Mouse (Mus musculus) forebrain, embryonic 12.5 days (tissue): ENCODE data around the gene Fcho1. TPM values are rescaled to one million over a fixed set of nuclear protein-coding genes. Genes with fewer than 3 reads are reported as not detected.
"Not testable (repeated sequence)": the region's sequence is repeated elsewhere in the genome, so short reads cannot be mapped to it uniquely, and the experiment has no call there.

Experiments used
- ATAC-seq: fragments of 200-750 bp; cut with Nextera tagmentation; 2 replicates; pipeline ENCODE4 v1.8.0; 2017; ENCODE audit warnings: moderate TSS enrichment; ENCODE audit not compliant: low FRiP score
- H3K27ac ChIP-seq: fragments of 300-500 bp; sonication (generic); 2 replicates; pipeline ENCODE4 v1.5.1; 2016; ENCODE audit warnings: mild to moderate bottlenecking
- H3K27me3 ChIP-seq: fragments of 300-500 bp; sonication (generic); 2 replicates; pipeline ENCODE4 v1.6.1; 2016; ENCODE audit warnings: mild to moderate bottlenecking
- H3K36me3 ChIP-seq: fragments of 300-500 bp; sonication (generic); replicated peaks from 2 replicates; pipeline ENCODE4 v1.6.1; 2016; ENCODE audit warnings: mild to moderate bottlenecking
- H3K4me1 ChIP-seq: fragments of 300-500 bp; sonication (generic); 2 replicates; pipeline ENCODE4 v1.6.1; 2016
- H3K4me2 ChIP-seq: fragments of 300-500 bp; sonication (generic); 2 replicates; pipeline ENCODE4 v1.6.1; 2016; ENCODE audit warnings: mild to moderate bottlenecking, moderate library complexity
- H3K4me3 ChIP-seq: fragments of 300-500 bp; sonication (generic); replicated peaks from 2 replicates; pipeline ENCODE4 v1.5.1; 2016; ENCODE audit warnings: mild to moderate bottlenecking
- H3K9ac ChIP-seq: fragments of 300-500 bp; sonication (generic); 2 replicates; pipeline ENCODE4 v1.6.1; 2016; ENCODE audit warnings: mild to moderate bottlenecking
- H3K9me3 ChIP-seq: fragments of 300-500 bp; sonication (generic); 2 replicates; pipeline ENCODE4 v1.6.1; 2016
- WGBS: fragments of 180-500 bp; shearing (Covaris S2); methylation state at CpG from one replicate; pipeline ENCODE4 v1.1.7; 2016; 5-methylcytosine and 5-hydroxymethylcytosine counted together
- polyA plus RNA-seq: library from polyadenylated mRNA; unstranded; fragments of >200 nt; fragmentation: Nextera tagmentation; extraction: Ambion mirVana; gene quantifications from 2 replicates; pipeline ENCODE4 v1.2.1, GENCODE M21; 2016

Fcho1 gene
- polyA plus RNA-seq: 38.4 and 38.9 TPM in 2 replicates

GRCm38 (mm10) chr8:71725122-71725924 lies at the start of gene Fcho1:
TSS of gene Fcho1 (minus strand) at chr8:71725716.
- 1% methylated on average over 41 of the region's 54 CpGs for WGBS
- Histone ChIP-seq H3K4me3 (peak within 1 kb of the TSS; percentile 81), H3K4me1 (peaks cover 53% of the 10 kb centered on the region), H3K4me2 (peak within 1 kb of the TSS; percentile 88), H3K9ac (peak within 1 kb of the TSS; percentile 89), H3K9me3 (no peaks in the 10 kb centered on the region), H3K27ac (no peak within 1 kb of the TSS), H3K36me3 (no peaks in the 10 kb centered on the region), H3K27me3 (peaks cover 26% of the 10 kb centered on the region)
- ATAC-seq: peak; percentile 87

- H3K27ac ChIP-seq: no peak overlapping the region
- H3K4me3 ChIP-seq: no peak overlapping the region
- WGBS: 91% methylated on average over 14 of the region's 15 CpGs
- no peaks in the 10 kb centered on the region for H3K4me1 ChIP-seq
- no peaks in the 10 kb centered on the region for H3K36me3 ChIP-seq
- ATAC-seq: no peak
- peaks cover 13% of the 10 kb centered on the region for H3K9me3 ChIP-seq
- no peaks in the 10 kb centered on the region for H3K27me3 ChIP-seq
- H3K9ac ChIP-seq: no peak overlapping the region
- H3K4me2 ChIP-seq: no peak overlapping the region
These were observed 45.8 kb upstream of the Fcho1 start for GRCm38 (mm10) chr8:71771336-71771735.

- 29% methylated on average over 3 of the region's 3 CpGs for WGBS
- H3K27me3 ChIP-seq: no peaks in the 10 kb centered on the region
- ATAC-seq: 0 out of 2 replicates have a peak, but pooled peaks have one; percentile 27
- no peak overlapping the region for H3K9ac ChIP-seq
- H3K4me2 ChIP-seq: no peak overlapping the region
- no peaks in the 10 kb centered on the region for H3K4me1 ChIP-seq
- H3K36me3 ChIP-seq: no peaks in the 10 kb centered on the region
- no peak overlapping the region for H3K27ac ChIP-seq
- H3K9me3 ChIP-seq: no peaks in the 10 kb centered on the region
- H3K4me3 ChIP-seq: no peak overlapping the region
These were observed 33.3 kb upstream of the Fcho1 start for GRCm38 (mm10) chr8:71758816-71759215.

GRCm38 (mm10) chr8:71752881-71753552 lies 27.5 kb upstream of the Fcho1 start:
- not testable (repeated sequence) for H3K36me3 ChIP-seq, H3K9me3 ChIP-seq, H3K4me1 ChIP-seq, ATAC-seq, H3K27me3 ChIP-seq, H3K27ac ChIP-seq, H3K9ac ChIP-seq, H3K4me3 ChIP-seq, H3K4me2 ChIP-seq
- WGBS: 76% methylated on average over 7 of the region's 7 CpGs

GRCm38 (mm10) chr8:71752263-71752662 lies 26.7 kb upstream of the Fcho1 start:
- not testable (repeated sequence) for H3K4me1 ChIP-seq, H3K4me3 ChIP-seq, ATAC-seq, H3K4me2 ChIP-seq, H3K27ac ChIP-seq, H3K9me3 ChIP-seq, H3K36me3 ChIP-seq, H3K9ac ChIP-seq, H3K27me3 ChIP-seq

GRCm38 (mm10) chr8:71751337-71751886 lies 25.9 kb upstream of the Fcho1 start:
- not testable (repeated sequence) for H3K27me3 ChIP-seq, H3K4me3 ChIP-seq, H3K9me3 ChIP-seq, H3K4me1 ChIP-seq, H3K4me2 ChIP-seq, H3K36me3 ChIP-seq, H3K27ac ChIP-seq, H3K9ac ChIP-seq
- 50% methylated on average over 2 of the region's 2 CpGs for WGBS
- 0 out of 2 replicates have a peak, but pooled peaks have one; percentile 33 for ATAC-seq

GRCm38 (mm10) chr8:71749321-71750075 lies 24.0 kb upstream of the Fcho1 start:
- WGBS: 84% methylated on average over 6 of the region's 6 CpGs
- not testable (repeated sequence) for H3K9ac ChIP-seq, H3K27me3 ChIP-seq, H3K9me3 ChIP-seq, ATAC-seq, H3K27ac ChIP-seq, H3K4me3 ChIP-seq, H3K36me3 ChIP-seq, H3K4me2 ChIP-seq, H3K4me1 ChIP-seq

GRCm38 (mm10) chr8:71747082-71747481 lies 21.6 kb upstream of the Fcho1 start:
- not testable (repeated sequence) for H3K4me1 ChIP-seq, H3K4me3 ChIP-seq, H3K9ac ChIP-seq, H3K36me3 ChIP-seq, ATAC-seq, H3K27me3 ChIP-seq, H3K27ac ChIP-seq, H3K9me3 ChIP-seq, H3K4me2 ChIP-seq

GRCm38 (mm10) chr8:71745322-71745721 lies 19.8 kb upstream of the Fcho1 start:
- H3K9ac ChIP-seq: no peak overlapping the region
- WGBS: 76% methylated on average over 1 of the region's 1 CpGs
- peaks cover 5% of the 10 kb centered on the region; the same call in 1 of the 2 replicates for H3K9me3 ChIP-seq
- H3K27ac ChIP-seq: no peak overlapping the region
- H3K4me2 ChIP-seq: no peak overlapping the region
- H3K4me1 ChIP-seq: peaks cover 9% of the 10 kb centered on the region
- no peaks in the 10 kb centered on the region for H3K36me3 ChIP-seq
- H3K4me3 ChIP-seq: no peak overlapping the region
- peaks cover 8% of the 10 kb centered on the region; the same call in 1 of the 2 replicates for H3K27me3 ChIP-seq
- no peak for ATAC-seq

GRCm38 (mm10) chr8:71742783-71743182 lies 17.3 kb upstream of the Fcho1 start:
- Histone ChIP-seq H3K4me2 (no peak overlapping the region), H3K27ac (no peak overlapping the region), H3K9me3 (no peaks in the 10 kb centered on the region), H3K36me3 (no peaks in the 10 kb centered on the region), H3K27me3 (peaks cover 8% of the 10 kb centered on the region; the same call in 1 of the 2 replicates), H3K4me3 (no peak overlapping the region), H3K9ac (no peak overlapping the region), H3K4me1 (peaks cover 9% of the 10 kb centered on the region)
- WGBS: 71% methylated on average over 2 of the region's 2 CpGs
- no peak for ATAC-seq

GRCm38 (mm10) chr8:71741687-71742114 lies 16.2 kb upstream of the Fcho1 start:
- no peak overlapping the region for H3K9ac ChIP-seq
- H3K4me2 ChIP-seq: peak overlapping the region; percentile 47
- no peak overlapping the region for H3K27ac ChIP-seq
- 3% methylated on average over 19 of the region's 19 CpGs for WGBS
- H3K27me3 ChIP-seq: peaks cover 8% of the 10 kb centered on the region; the same call in 1 of the 2 replicates
- H3K4me1 ChIP-seq: peaks cover 9% of the 10 kb centered on the region
- H3K4me3 ChIP-seq: peak overlapping the region; percentile 16
- ATAC-seq: peak; percentile 71
- H3K36me3 ChIP-seq: no peaks in the 10 kb centered on the region
- H3K9me3 ChIP-seq: no peaks in the 10 kb centered on the region

GRCm38 (mm10) chr8:71741226-71741625 lies 15.7 kb upstream of the Fcho1 start:
- Histone ChIP-seq H3K4me1 (peaks cover 9% of the 10 kb centered on the region), H3K4me3 (peak overlapping the region; percentile 16; the same call in 1 of the 2 replicates), H3K9ac (no peak overlapping the region), H3K4me2 (peak overlapping the region; percentile 47), H3K9me3 (no peaks in the 10 kb centered on the region), H3K27me3 (peaks cover 8% of the 10 kb centered on the region; the same call in 1 of the 2 replicates), H3K27ac (no peak overlapping the region), H3K36me3 (no peaks in the 10 kb centered on the region)
- 23% methylated on average over 3 of the region's 3 CpGs for WGBS
- ATAC-seq: no peak
